Mouse (Mus musculus) heart, adult 2 months (tissue): ENCODE measurements around the gene Zfp1. TPM values are rescaled to one million over a fixed set of nuclear protein-coding genes. Genes with fewer than 3 reads are reported as not detected.

Experiments
- DNase-seq, 2 experiments: peaks; one replicate each; pipeline ENCODE4 v3.0.0; 2021
- H3K27ac ChIP-seq: fragments of 200-600 bp; 2 replicates; pipeline ENCODE4 v1.8.1; 2022
- H3K27me3 ChIP-seq: fragments of 200-500 bp; 2 replicates; pipeline ENCODE4 v1.6.1; 2012; ENCODE audit warnings: mild to moderate bottlenecking, low read length, inconsistent platforms, mixed read lengths; ENCODE audit not compliant: control insufficient read depth, insufficient read depth
- H3K36me3 ChIP-seq: fragments of 200-500 bp; 2 replicates; pipeline ENCODE4 v1.6.1; 2012; ENCODE audit warnings: low read length, inconsistent platforms; ENCODE audit not compliant: control insufficient read depth, insufficient read depth
- H3K4me1 ChIP-seq: fragments of 200-500 bp; 2 replicates; pipeline ENCODE4 v1.6.1; 2011; ENCODE audit warnings: low read length; ENCODE audit not compliant: control insufficient read depth, insufficient read depth
- H3K4me3 ChIP-seq: fragments of 200-600 bp; 2 replicates; pipeline ENCODE4 v1.8.1; 2022
- H3K79me2 ChIP-seq: fragments of 200-500 bp; replicated peaks from 2 replicates; pipeline ENCODE4 v1.6.1; 2012; ENCODE audit warnings: mild to moderate bottlenecking, inconsistent platforms, low read length, moderate library complexity, mixed read lengths; ENCODE audit not compliant: control insufficient read depth, insufficient read depth
- H3K9ac ChIP-seq: fragments of 200-500 bp; 2 replicates; pipeline ENCODE4 v1.6.1; 2012; ENCODE audit warnings: low read depth, mild to moderate bottlenecking, control low read depth, inconsistent platforms, low read length, mixed read lengths
- CTCF ChIP-seq: fragments of 200-600 bp; IDR thresholded peaks from 2 replicates; pipeline ENCODE4 v1.8.1; 2022; ENCODE audit warnings: antibody characterized with exemption, mild to moderate bottlenecking, moderate library complexity
- EP300 ChIP-seq: fragments of 200-500 bp; IDR thresholded peaks from 2 replicates; pipeline ENCODE4 v1.6.1; 2011; ENCODE audit warnings: low read depth, low read length, control low read depth; ENCODE audit not compliant: insufficient read depth
- POLR2A ChIP-seq: fragments of 200-500 bp; IDR thresholded peaks from 2 replicates; pipeline ENCODE4 v1.6.1; 2011; ENCODE audit warnings: mild to moderate bottlenecking, low read depth, low read length, control low read depth; ENCODE audit not compliant: insufficient read depth
- WGBS: fragments of 180-500 bp; shearing (Covaris S2); methylation state at CpG from one replicate; pipeline ENCODE4 v1.1.7; 2018; 5-methylcytosine and 5-hydroxymethylcytosine counted together
- intact Hi-C: fragments of 180-260 bp; cut with DNase I; formaldehyde crosslinking; loops from one replicate; pipeline ENCODE4 v1.15.1; 2025
- polyA plus RNA-seq: library from polyadenylated mRNA; depleted of rRNA; stranded (reverse); fragments of >200 nt; gene quantifications from 2 replicates; pipeline ENCODE4 v1.2.3, GENCODE M21; 2012
- total RNA-seq, 2 experiments: library from RNA; stranded (reverse); gene quantifications; 2 replicates each; pipeline ENCODE4 v1.2.3; 2021

Zfp1 gene
- total and polyA plus RNA-seq, 3 experiments: 4.3 to 7.6 (median 6.3) TPM

GRCm38 (mm10) chr8:111626933-111627332, 16.3 kb upstream of the Zfp1 start:
- 80% methylated on average over 14 of the region's 14 CpGs for WGBS
- Histone ChIP-seq H3K36me3 (0 out of 2 replicates have a peak, but pooled peaks cover 5% of the 10 kb centered on the region), H3K27ac (no peak overlapping the region), H3K27me3 (no peaks in the 10 kb centered on the region), H3K4me3 (no peak overlapping the region), H3K79me2 (no peaks in the 10 kb centered on the region), H3K4me1 (peaks cover 11% of the 10 kb centered on the region), H3K9ac (no peak overlapping the region)
- TF ChIP-seq POLR2A (no peak), CTCF (no peak), EP300 (no peak)
- intact Hi-C loops: loop anchor here (1.0 to 5.0 kb wide), 5 partner anchors 36 to 285 kb away; partner anchors contain the start of gene Znrf1
- DNase-seq: no peak

DNA sequence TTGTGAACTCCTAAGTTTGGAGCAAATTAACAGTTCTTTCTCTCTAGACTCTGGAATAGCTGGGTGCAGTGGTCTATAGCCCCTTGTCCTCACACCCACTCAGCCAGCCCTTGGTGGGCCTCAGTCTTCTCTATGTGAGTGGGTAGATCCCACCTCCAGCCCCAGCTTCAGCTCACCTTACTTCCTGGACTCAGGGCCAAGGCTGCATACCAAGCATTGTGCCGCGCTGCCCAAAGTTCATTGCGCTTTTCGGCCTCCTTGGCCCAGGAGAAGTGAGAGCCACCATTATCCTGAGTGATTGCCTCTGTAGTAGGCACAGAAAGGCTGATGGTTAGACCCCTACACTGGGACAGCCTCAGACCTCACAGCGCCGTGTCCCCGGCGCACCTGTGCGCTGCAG, 15.3 kb upstream of the Zfp1 start:
- Histone ChIP-seq H3K9ac (no peak overlapping the region), H3K27ac (no peak overlapping the region), H3K4me1 (peaks cover 10% of the 10 kb centered on the region), H3K79me2 (no peaks in the 10 kb centered on the region), H3K36me3 (0 out of 2 replicates have a peak, but pooled peaks cover 5% of the 10 kb centered on the region), H3K4me3 (no peak overlapping the region), H3K27me3 (no peaks in the 10 kb centered on the region)
- no peak for TF ChIP-seq EP300
- TF ChIP-seq CTCF: no peak
- no peak for TF ChIP-seq POLR2A
- DNase-seq: no peak
- intact Hi-C loops: loop anchor here (2.0 to 5.0 kb wide), 4 partner anchors 35 to 286 kb away; no protein-coding TSS in a partner anchor
- 96% methylated on average over 9 of the region's 9 CpGs for WGBS

- intact Hi-C loops: loop anchor here (5.0 kb wide), 2 partner anchors 161 to 286 kb away; no protein-coding TSS in a partner anchor
Observed at GRCm38 (mm10) chr8:111628401-111628800, 14.8 kb upstream of the Zfp1 start.

GRCm38 (mm10) chr8:111628894-111629501, 14.2 kb upstream of the Zfp1 start:
- 90% methylated on average over 19 of the region's 19 CpGs for WGBS
- intact Hi-C loops: loop anchor here (5.0 kb wide), 2 partner anchors 162 to 287 kb away; no protein-coding TSS in a partner anchor
- DNase-seq: no peak
- no peaks in the 10 kb centered on the region for H3K79me2 ChIP-seq
- no peak overlapping the region for H3K4me3 ChIP-seq
- H3K27ac ChIP-seq: no peak overlapping the region
- TF ChIP-seq CTCF (no peak), POLR2A (no peak), EP300 (no peak)
- 0 out of 2 replicates have a peak, but pooled peaks cover 3% of the 10 kb centered on the region for H3K36me3 ChIP-seq
- peaks cover 9% of the 10 kb centered on the region for H3K4me1 ChIP-seq
- no peaks in the 10 kb centered on the region for H3K27me3 ChIP-seq
- no peak overlapping the region for H3K9ac ChIP-seq

More at GRCm38 (mm10) chr8:111628401-111628800, 14.8 kb upstream of the Zfp1 start:
- Histone ChIP-seq H3K4me3 (no peak overlapping the region), H3K27me3 (no peaks in the 10 kb centered on the region), H3K36me3 (0 out of 2 replicates have a peak, but pooled peaks cover 5% of the 10 kb centered on the region), H3K4me1 (peaks cover 10% of the 10 kb centered on the region), H3K27ac (no peak overlapping the region), H3K79me2 (no peaks in the 10 kb centered on the region), H3K9ac (no peak overlapping the region)
- WGBS: 96% methylated on average over 12 of the region's 12 CpGs
- TF ChIP-seq CTCF (no peak), EP300 (no peak), POLR2A (no peak)
- DNase-seq: no peak

- Histone ChIP-seq H3K36me3 (0 out of 2 replicates have a peak, but pooled peaks cover 3% of the 10 kb centered on the region), H3K4me3 (peak within 1 kb of the TSS; percentile 49), H3K27me3 (no peaks in the 10 kb centered on the region), H3K4me1 (peaks cover 3% of the 10 kb centered on the region), H3K79me2 (no peaks in the 10 kb centered on the region), H3K27ac (peak within 1 kb of the TSS; percentile 80), H3K9ac (peak within 1 kb of the TSS; percentile 64)
- intact Hi-C loops: no loop called here
- TF ChIP-seq CTCF (no peak), POLR2A (peak; percentile 77), EP300 (peak; percentile 28; the same call in 1 of the 2 replicates)
- WGBS: 23% methylated on average over 13 of the region's 13 CpGs
- DNase-seq: peak; percentile 67 to 73
Observed at GRCm38 (mm10) chr8:111630105-111630521, 13.1 kb upstream of the Zfp1 start, which contains the start of gene Ldhd. Gene Ldhd (minus strand): TSS chr8:111630374.

GRCm38 (mm10) chr8:111631589-111631988, 11.6 kb upstream of the Zfp1 start:
- Histone ChIP-seq H3K9ac (no peak overlapping the region), H3K4me3 (no peak overlapping the region), H3K27me3 (no peaks in the 10 kb centered on the region), H3K27ac (no peak overlapping the region), H3K79me2 (no peaks in the 10 kb centered on the region), H3K36me3 (no peaks in the 10 kb centered on the region), H3K4me1 (peaks cover 2% of the 10 kb centered on the region; the same call in 1 of the 2 replicates)
- 88% methylated on average over 8 of the region's 8 CpGs for WGBS
- intact Hi-C loops: no loop called here
- TF ChIP-seq CTCF: no peak
- TF ChIP-seq POLR2A: no peak
- no peak for TF ChIP-seq EP300
- DNase-seq: no peak
